Mouse (Mus musculus) ES-E14 (cell line): ENCODE measurements at regions not wholly inside any gene's neighbourhood (a gene's known extent, or its start where the extent isn't known, plus 50 kb on each side); places are given as distances from the start of the nearest gene placed in this dataset.

Experiments used
- MAFK ChIP-seq: IDR thresholded peaks from 2 replicates; pipeline ENCODE4 v1.6.1; 2014; ENCODE audit warnings: mild to moderate bottlenecking, low read depth, low read length, inconsistent platforms; ENCODE audit not compliant: insufficient read depth
- ZNF384 ChIP-seq: IDR thresholded peaks from 2 replicates; pipeline ENCODE4 v1.6.1; 2012; ENCODE audit warnings: low read depth, low read length, inconsistent platforms

GRCm38 (mm10) chr14:15784727-15785126, 345.9 kb upstream of the Lrrc3b start:
- TF ChIP-seq MAFK (no peak), ZNF384 (no peak)
